Mouse (Mus musculus) midbrain, embryonic 16.5 days (tissue): ENCODE results near the gene Pkp4. TPM values are rescaled to one million over a fixed set of nuclear protein-coding genes. Genes with fewer than 3 reads are reported as not detected.

ENCODE experiments used
- ATAC-seq: fragments of 200-750 bp; cut with Nextera tagmentation; 2 replicates; pipeline ENCODE4 v1.8.0; 2017; ENCODE audit warnings: moderate TSS enrichment
- H3K27ac ChIP-seq: fragments of 300-500 bp; sonication (generic); 2 replicates; pipeline ENCODE4 v1.5.1; 2014; ENCODE audit warnings: mild to moderate bottlenecking, low read length, mixed read lengths
- H3K27me3 ChIP-seq: fragments of 300-500 bp; sonication (generic); 2 replicates; pipeline ENCODE4 v1.6.1; 2014; ENCODE audit warnings: low read depth, low read length, mixed read lengths; ENCODE audit not compliant: control insufficient read depth, insufficient read depth
- H3K36me3 ChIP-seq: fragments of 300-500 bp; sonication (generic); 2 replicates; pipeline ENCODE4 v1.6.1; 2014; ENCODE audit warnings: mild to moderate bottlenecking, low read length, moderate library complexity, mixed read lengths; ENCODE audit not compliant: control insufficient read depth, insufficient read depth
- H3K4me1 ChIP-seq: fragments of 300-500 bp; sonication (generic); 2 replicates; pipeline ENCODE4 v1.6.1; 2014; ENCODE audit warnings: mild to moderate bottlenecking, low read length, mixed read lengths; ENCODE audit not compliant: control insufficient read depth, insufficient read depth
- H3K4me2 ChIP-seq: fragments of 300-500 bp; sonication (generic); 2 replicates; pipeline ENCODE4 v1.6.1; 2014; ENCODE audit warnings: mild to moderate bottlenecking, low read length, mixed read lengths
- H3K4me3 ChIP-seq: fragments of 300-500 bp; sonication (generic); 2 replicates; pipeline ENCODE4 v1.5.1; 2014; ENCODE audit warnings: low read depth, mild to moderate bottlenecking, low read length, moderate library complexity, mixed read lengths
- H3K9ac ChIP-seq: fragments of 300-500 bp; sonication (generic); 2 replicates; pipeline ENCODE4 v1.6.1; 2014; ENCODE audit warnings: low read depth, low read length, mixed read lengths
- H3K9me3 ChIP-seq: fragments of 300-500 bp; sonication (generic); replicated peaks from 2 replicates; pipeline ENCODE4 v1.6.1; 2014; ENCODE audit warnings: mild to moderate bottlenecking, low read length, mixed read lengths; ENCODE audit not compliant: control insufficient read depth, poor library complexity, severe bottlenecking
- WGBS: fragments of 180-500 bp; shearing (Covaris S2); extraction: QIAGEN DNeasy Blood & Tissue Kit; methylation state at CpG from one replicate; pipeline ENCODE4 v1.1.7; 2014; 5-methylcytosine and 5-hydroxymethylcytosine counted together
- polyA plus RNA-seq: library from polyadenylated mRNA; unstranded; fragments of >200 nt; fragmentation: Nextera tagmentation; extraction: Ambion mirVana; gene quantifications from 2 replicates; pipeline ENCODE4 v1.2.1, GENCODE M21; 2015

Pkp4 gene
- polyA plus RNA-seq, 1 experiment from 2014 or later: 27.1 TPM

GRCm38 (mm10) chr2:59206190-59206589 is 45.5 kb downstream of the Pkp4 start:
- no peak overlapping the region for H3K9ac ChIP-seq
- no peak overlapping the region for H3K4me3 ChIP-seq
- no peak overlapping the region for H3K4me2 ChIP-seq
- no peaks in the 10 kb centered on the region for H3K36me3 ChIP-seq
- H3K4me1 ChIP-seq: peaks cover 10% of the 10 kb centered on the region
- ATAC-seq: no peak
- 96% methylated on average over 2 of the region's 2 CpGs for WGBS
- H3K9me3 ChIP-seq: no peaks in the 10 kb centered on the region
- no peaks in the 10 kb centered on the region for H3K27me3 ChIP-seq
- H3K27ac ChIP-seq: no peak overlapping the region

GRCm38 (mm10) chr2:59207240-59207639 is 46.6 kb downstream of the Pkp4 start:
- H3K4me1 ChIP-seq: peaks cover 10% of the 10 kb centered on the region
- H3K27me3 ChIP-seq: no peaks in the 10 kb centered on the region
- no peaks in the 10 kb centered on the region for H3K36me3 ChIP-seq
- no peak overlapping the region for H3K9ac ChIP-seq
- whole genome bisulfite sequencing: 52% methylated on average over 4 of the region's 4 CpGs
- H3K9me3 ChIP-seq: no peaks in the 10 kb centered on the region
- H3K4me3 ChIP-seq: no peak overlapping the region
- ATAC-seq: peak; percentile 36; the same call in 1 of the 2 replicates
- H3K4me2 ChIP-seq: no peak overlapping the region
- H3K27ac ChIP-seq: no peak overlapping the region

GRCm38 (mm10) chr2:59207725-59208124 is 47.1 kb downstream of the Pkp4 start:
- H3K4me3 ChIP-seq: no peak overlapping the region
- H3K9ac ChIP-seq: no peak overlapping the region
- H3K9me3 ChIP-seq: no peaks in the 10 kb centered on the region
- 0 out of 2 replicates have a peak overlapping the region, but pooled peaks have one; percentile 10 for H3K27ac ChIP-seq
- no peaks in the 10 kb centered on the region for H3K36me3 ChIP-seq
- peak; percentile 43; the same call in 1 of the 2 replicates for ATAC-seq
- H3K4me2 ChIP-seq: no peak overlapping the region
- peaks cover 10% of the 10 kb centered on the region for H3K4me1 ChIP-seq
- no peaks in the 10 kb centered on the region for H3K27me3 ChIP-seq
- 38% methylated on average over 5 of the region's 5 CpGs for WGBS

- ATAC-seq: no peak
- no peak overlapping the region for H3K4me2 ChIP-seq
- no peaks in the 10 kb centered on the region for H3K9me3 ChIP-seq
- H3K27ac ChIP-seq: no peak overlapping the region
- H3K36me3 ChIP-seq: no peaks in the 10 kb centered on the region; the same call in 1 of the 2 replicates
- no peaks in the 10 kb centered on the region for H3K27me3 ChIP-seq
- no peak overlapping the region for H3K9ac ChIP-seq
- no peak overlapping the region for H3K4me3 ChIP-seq
- H3K4me1 ChIP-seq: peaks cover 8% of the 10 kb centered on the region
- 82% methylated on average over 9 of the region's 9 CpGs for WGBS
These were observed 47.6 kb downstream of the Pkp4 start for GRCm38 (mm10) chr2:59208276-59208675.

- Histone ChIP-seq H3K4me3 (no peak overlapping the region), H3K27me3 (no peaks in the 10 kb centered on the region), H3K36me3 (no peaks in the 10 kb centered on the region; the same call in 1 of the 2 replicates), H3K4me2 (no peak overlapping the region), H3K9ac (no peak overlapping the region), H3K4me1 (peaks cover 3% of the 10 kb centered on the region; the same call in 1 of the 2 replicates), H3K27ac (no peak overlapping the region), H3K9me3 (no peaks in the 10 kb centered on the region)
- no peak for ATAC-seq
- 91% methylated on average over 5 of the region's 5 CpGs for WGBS
These were observed 50.4 kb downstream of the Pkp4 start for GRCm38 (mm10) chr2:59211051-59211450.

- Histone ChIP-seq H3K27ac (no peak overlapping the region), H3K9me3 (no peaks in the 10 kb centered on the region), H3K4me1 (no peaks in the 10 kb centered on the region), H3K9ac (no peak overlapping the region), H3K4me2 (no peak overlapping the region), H3K27me3 (no peaks in the 10 kb centered on the region), H3K36me3 (no peaks in the 10 kb centered on the region; the same call in 1 of the 2 replicates), H3K4me3 (no peak overlapping the region)
- ATAC-seq: no peak
- 96% methylated on average over 4 of the region's 4 CpGs for WGBS
These were observed 51.8 kb downstream of the Pkp4 start for GRCm38 (mm10) chr2:59212430-59212829.

- Histone ChIP-seq H3K27ac (no peak overlapping the region), H3K4me3 (no peak overlapping the region), H3K4me1 (no peaks in the 10 kb centered on the region), H3K36me3 (no peaks in the 10 kb centered on the region; the same call in 1 of the 2 replicates), H3K9ac (no peak overlapping the region), H3K27me3 (no peaks in the 10 kb centered on the region), H3K4me2 (no peak overlapping the region), H3K9me3 (no peaks in the 10 kb centered on the region)
- ATAC-seq: no peak
- WGBS: 100% methylated on average over 1 of the region's 1 CpGs
These were observed 52.2 kb downstream of the Pkp4 start for GRCm38 (mm10) chr2:59212846-59213245.

- Histone ChIP-seq H3K36me3 (no peaks in the 10 kb centered on the region; the same call in 1 of the 2 replicates), H3K4me1 (no peaks in the 10 kb centered on the region), H3K27me3 (no peaks in the 10 kb centered on the region), H3K4me2 (no peak overlapping the region), H3K27ac (no peak overlapping the region), H3K4me3 (no peak overlapping the region), H3K9me3 (no peaks in the 10 kb centered on the region), H3K9ac (no peak overlapping the region)
- WGBS: 78% methylated on average over 6 of the region's 6 CpGs
- ATAC-seq: peak; percentile 5; the same call in 1 of the 2 replicates
These were observed 57.3 kb downstream of the Pkp4 start for GRCm38 (mm10) chr2:59217931-59218330.

GRCm38 (mm10) chr2:59219997-59220789 is 59.5 kb downstream of the Pkp4 start:
- ATAC-seq: no peak
- H3K36me3 ChIP-seq: no peaks in the 10 kb centered on the region
- H3K27me3 ChIP-seq: no peaks in the 10 kb centered on the region
- no peaks in the 10 kb centered on the region for H3K4me1 ChIP-seq
- no peak overlapping the region for H3K27ac ChIP-seq
- H3K4me2 ChIP-seq: no peak overlapping the region
- no peak overlapping the region for H3K9ac ChIP-seq
- H3K4me3 ChIP-seq: no peak overlapping the region
- no peaks in the 10 kb centered on the region for H3K9me3 ChIP-seq
- WGBS: 71% methylated on average over 9 of the region's 9 CpGs
